Mouse (Mus musculus) fat pad, adult 2 months (tissue): ENCODE measurements around the gene Auh.

Experiments used
- DNase-seq: peaks from one replicate; pipeline ENCODE4 v3.0.0-alpha.2; 2011; ENCODE audit warnings: low read depth, low spot score; ENCODE audit errors: extremely low read depth

The Auh gene

DNA sequence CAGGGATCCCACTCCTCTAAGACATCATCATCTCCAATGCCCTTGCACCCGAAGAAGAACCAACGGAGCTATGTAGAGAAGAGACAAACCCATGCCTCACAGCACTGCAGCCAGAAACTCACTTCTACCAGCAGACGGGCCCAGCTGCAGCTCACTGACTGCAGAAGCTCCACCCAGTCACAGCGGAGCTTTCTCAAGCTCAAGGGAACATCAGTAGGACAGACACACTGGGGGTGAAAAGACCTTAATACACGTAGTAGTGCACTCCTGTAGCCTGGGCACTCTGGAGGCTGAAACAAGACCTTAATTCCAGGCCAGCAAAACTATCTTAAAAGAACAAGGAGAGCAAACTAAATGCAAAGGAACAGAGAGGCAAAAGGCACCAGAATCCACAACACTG lies 5.0 kb downstream of the Auh start:
- no peak for DNase-seq

DNA sequence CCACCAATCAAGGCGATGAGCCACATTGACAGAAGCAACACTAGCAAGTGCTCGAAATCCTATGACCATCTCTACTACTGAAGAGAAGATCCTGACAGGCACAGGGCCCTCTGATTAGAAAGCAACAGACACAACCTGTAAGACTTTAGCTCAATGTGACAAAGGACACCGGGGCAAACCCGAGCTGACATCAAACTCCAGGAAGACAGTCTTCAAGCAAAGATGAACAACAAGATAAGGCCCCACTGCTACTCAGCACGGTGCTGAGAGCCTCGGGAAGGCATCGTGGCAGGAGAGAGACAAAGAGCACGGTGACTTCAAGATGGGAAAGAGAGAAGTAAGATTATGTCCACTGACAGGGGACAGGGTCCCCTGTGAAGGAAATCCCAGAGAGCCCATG lies 7.5 kb downstream of the Auh start:
- no peak for DNase-seq

DNA sequence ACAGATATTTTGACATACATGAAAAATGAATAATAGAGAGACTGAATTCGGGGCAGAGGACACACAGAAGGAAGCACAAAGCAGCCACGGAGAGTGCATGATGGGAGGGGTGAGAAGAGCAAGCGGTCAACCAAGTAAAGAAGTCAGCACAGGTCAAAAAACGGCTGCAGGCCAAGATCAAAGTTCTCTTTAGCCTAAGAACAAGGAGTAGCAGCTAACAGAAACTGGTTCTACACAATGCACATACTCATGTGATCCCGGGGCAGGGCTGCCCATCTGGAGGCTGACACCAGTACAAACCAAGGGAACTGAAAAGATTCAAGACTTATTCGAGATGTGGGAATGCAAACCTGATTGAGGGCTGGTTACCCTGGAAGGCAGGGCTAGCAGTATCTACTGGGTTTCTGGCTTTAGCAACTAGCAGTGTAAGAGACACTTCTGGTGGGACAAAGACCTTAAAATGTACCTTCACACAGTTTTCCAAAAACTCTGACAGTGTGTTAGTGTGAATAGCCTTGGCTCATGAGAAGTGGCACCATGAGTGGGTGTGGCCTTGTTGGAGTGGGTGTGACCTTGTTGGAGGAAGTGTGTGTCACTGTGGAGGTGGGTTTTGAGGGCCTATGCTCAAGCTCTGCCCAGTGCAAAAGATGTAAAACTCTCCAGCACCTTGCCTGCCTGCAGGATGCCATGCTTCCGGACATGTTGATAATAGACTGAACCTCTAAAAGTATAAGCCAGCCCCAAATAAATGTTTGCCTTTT lies 8.2 kb downstream of the Auh start:
- no peak for DNase-seq

DNA sequence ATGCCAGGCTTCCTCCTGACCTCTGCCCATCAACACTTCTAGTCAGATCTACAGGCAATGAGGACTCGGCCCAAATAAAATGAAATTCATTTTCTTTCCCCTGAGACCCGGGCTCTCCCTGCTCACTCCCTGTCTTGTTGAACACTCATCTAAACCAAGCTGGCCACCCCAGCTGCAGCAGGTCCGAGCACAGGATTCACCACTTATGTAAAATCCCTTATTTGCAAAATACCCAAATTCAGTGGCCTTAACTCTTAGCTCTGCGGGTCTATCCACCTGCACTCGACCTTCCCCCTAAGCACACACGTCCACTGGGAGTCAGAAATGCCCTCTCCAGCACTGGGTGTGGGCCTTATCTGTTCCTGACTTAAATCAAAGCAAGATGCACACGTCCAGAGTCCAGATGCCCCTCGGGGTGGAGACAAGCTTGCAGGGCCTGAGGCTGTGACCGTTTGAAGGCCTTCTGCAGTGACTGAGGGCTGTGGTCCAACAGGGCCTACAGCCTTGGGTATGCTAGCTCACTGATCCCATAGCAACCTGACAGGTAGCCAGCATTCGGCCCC lies 9.6 kb downstream of the Auh start:
- DNase-seq, result no peak

DNA sequence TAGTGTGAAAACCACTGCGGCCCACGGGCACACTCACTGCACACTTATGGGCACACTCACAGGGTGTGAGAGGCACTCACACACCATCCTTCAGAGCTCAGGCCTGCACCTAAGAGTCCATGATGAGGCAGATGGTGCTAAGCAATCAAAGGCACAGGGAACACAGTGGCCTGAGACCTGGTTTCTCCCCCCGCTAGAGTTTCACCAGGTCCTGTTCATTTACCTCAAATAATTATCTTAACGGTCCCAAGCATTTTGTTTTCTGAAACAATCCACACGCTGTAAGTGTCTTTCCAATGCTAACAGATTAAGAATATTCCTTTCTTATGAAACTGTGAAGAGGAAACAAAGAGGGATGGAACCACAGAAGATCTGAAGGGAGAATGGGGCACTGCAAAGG lies 11.1 kb downstream of the Auh start:
- no peak for DNase-seq

DNA sequence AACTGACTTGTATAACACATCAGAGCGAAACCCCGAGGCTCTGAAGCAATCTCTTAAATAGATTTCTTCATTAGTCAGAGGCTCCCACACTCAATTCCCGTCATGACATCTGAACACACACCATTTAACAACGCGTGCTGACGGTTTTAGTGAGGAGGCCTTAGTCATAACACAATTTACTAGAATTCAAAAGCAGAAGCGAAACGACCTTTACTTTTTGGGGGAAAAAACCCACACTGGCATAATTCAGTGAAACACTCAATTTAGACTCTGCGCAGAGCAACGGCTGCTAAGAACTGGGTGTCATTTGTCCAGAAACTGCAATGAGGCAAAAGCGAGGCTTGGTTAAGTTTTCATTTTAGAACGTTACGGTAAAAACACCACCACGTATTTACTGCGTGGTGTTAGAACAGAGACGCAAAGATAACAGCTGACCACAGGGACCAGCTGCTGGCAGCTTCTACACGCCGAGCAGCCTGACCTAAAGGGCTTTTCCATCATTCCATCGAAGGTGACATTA lies 14.8 kb downstream of the Auh start:
- DNase-seq, result peak; percentile 57

DNA sequence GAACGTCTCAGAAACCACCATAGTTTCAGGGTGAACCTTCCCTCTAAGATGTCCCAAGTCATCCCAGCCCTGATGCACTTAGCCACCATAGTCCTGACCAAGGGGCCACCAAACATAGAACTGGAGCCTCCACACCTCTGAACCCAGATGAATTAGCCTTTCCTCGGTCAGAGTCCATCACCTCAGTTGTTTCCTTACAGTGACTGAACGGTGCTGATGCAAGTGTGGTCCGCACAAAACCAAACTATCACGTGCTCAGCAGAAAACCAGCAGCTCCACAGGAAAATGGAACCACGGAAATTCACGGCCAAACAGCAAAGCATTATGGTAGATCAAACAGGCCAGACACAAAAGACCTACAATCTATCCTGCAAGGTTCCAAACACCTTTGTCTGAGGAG lies 15.6 kb downstream of the Auh start:
- DNase-seq, result no peak

DNA sequence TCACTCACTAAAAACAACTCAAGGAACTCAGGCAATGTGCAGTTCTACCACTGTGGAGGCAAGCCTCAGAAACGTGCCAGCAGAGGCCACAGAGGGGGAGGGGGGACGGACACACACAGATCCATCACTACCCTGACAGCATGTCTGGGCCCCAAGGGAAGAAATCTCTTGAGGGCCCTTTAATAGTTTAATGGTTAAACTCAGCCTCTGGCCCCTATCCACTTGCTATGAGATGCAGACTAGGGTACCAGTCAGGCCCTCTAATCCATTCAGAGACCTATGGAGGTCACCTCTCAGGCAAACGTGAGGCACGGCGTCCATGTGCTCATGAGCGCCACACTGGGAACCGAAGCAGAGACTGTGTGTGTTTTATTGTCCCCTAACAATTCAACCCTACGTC lies 17.0 kb downstream of the Auh start:
- no peak for DNase-seq

DNA sequence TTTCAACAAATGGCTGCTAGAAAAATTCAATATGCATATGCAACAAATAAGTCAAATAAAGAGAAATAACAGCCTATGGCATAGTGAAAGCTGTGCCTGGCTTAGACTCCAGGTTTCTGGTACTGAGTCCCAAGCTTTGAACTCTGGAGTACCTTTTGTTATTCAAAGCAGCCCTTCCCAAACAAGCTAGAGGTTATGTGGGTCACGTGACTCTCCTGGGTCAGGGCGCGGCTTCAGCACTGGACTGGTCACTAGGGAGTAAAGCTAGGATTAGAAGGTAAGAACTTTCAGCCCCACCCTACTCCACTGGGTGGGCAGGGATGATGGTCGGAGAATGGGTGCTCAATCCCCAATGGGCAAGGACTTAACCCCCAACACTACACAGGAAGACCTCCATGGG lies 18.2 kb downstream of the Auh start:
- DNase-seq, result no peak

DNA sequence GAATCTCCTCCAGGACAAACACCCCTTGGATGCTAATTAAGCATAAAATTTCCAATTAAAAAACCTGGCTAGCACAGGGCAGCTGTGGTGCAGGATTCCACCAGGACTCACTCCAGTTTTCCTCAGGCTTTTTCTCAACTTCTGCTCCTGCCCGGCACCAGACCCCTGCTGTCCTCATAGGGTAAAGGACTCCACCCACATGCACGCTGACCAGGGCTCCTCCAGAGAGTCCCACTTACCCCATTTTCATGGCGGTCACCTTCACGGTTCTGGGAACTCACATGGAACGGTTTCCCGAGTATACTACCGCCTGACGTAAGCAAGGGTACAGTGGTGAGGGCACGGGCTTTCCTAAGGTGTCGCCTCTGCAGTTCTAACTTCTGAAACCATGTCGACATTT lies 23.2 kb downstream of the Auh start:
- no peak for DNase-seq

DNA sequence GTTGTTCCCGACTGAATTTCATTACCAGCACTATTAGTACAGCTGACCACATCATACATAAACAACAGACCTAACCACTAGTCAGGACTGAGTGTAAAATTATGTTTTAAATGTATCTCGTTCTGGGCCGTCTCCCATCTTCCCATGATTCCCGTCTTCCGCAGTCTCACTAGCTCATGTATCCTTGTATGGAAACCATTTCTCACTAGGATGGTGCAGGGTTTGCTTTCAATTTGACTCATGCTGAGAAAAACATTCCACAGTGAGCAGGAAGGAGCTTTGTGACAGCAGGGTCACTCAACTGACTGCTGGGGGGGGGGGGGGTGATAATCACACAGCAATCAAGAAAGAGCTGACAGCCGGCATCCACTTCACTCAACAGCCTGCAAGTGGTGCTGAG lies 25.3 kb downstream of the Auh start:
- no peak for DNase-seq

DNA sequence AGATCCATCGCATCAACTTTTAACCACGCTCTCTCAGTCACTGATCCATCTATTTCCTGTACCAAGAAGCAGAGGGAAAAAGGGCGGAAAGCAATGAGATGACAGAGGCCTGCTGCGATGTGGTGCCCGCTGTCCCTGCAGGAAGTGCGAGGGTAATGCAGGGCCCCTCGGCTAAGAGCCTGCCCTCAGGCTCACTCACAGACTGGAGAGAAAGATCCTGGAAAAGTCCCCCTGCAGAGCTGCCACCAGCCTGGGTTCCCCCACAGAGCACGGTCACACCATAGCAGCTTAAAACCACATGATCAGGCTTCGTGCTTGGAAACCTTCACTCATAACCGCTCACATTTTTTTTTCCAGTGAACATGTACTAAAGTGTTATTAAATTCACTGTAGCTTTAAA lies 25.7 kb downstream of the Auh start:
- no peak for DNase-seq

DNA sequence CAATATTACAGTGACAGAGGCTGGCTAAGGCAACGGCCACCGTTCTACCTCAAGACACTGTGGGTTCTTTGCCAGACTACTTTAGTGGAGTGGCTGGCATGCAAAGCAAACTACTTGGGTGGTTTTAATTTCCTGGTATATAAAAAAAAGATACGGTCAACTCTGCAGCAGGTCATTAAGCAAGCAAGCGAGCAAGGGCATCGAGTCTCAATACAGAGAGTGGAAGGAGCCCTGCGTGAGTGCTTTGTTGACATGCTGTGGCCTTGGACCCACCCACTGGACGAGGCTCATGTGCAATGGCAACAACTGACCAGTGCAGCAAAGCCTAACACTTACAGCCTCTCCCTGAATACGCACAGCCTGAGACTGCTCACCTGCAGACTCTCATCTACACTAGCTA lies 27.0 kb downstream of the Auh start:
- no peak for DNase-seq

DNA sequence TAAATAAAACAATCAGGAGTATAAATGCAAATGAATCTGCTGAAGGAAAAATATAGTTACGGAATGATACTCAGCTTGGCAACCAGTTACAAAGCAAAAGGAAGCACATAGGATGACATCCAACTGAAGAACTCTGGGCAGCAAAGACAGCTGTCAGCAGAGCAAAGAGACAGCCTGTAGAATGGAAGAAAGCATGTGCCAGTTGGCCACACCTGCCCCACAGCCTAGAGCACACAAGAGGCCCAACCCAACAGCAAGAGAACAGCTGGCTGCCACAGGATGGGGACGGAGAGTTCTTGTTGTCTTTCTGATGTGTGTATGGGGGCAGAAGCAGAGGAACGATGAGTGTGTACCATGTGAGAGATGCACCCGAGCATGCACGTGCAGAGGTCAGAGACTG lies 29.8 kb downstream of the Auh start:
- DNase-seq, result no peak

DNA sequence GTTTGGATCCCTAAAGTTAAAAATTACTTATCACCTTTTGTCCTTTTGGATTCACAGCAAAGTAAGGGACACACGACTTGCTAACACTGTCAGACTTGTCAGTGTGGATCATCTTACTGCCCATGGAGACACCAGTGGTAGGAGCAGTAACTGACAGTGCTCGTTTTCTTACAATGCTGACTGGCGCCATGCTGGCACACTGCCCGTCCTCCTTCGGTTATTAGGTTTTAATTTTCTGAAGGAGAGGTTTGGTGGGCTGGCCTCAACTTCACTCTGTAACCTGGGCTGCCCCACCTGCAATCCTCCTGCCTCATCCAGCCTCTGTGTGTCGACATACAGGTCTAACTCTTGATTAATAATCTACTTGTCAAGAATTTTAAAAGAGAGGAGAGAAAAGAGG lies 31.7 kb downstream of the Auh start:
- no peak for DNase-seq

DNA sequence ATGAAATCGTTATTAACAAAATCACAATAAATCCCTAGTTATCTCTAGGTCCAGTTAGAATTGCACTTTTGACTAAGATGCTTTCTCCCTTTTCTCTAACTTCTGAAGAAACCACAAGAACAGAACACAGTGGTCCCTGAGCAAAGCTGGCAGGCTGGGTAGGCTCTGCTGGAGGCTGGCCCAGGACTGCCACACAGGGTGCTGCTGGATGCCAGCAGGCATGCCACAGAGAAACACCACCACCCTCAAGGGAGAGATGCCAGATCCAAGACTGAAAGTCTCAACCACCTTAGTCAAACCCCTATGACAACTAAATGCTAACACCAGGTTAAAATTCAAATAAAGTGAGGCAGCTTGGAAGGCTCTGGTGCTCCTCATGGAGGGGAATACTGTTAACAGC lies 36.7 kb downstream of the Auh start:
- no peak for DNase-seq

DNA sequence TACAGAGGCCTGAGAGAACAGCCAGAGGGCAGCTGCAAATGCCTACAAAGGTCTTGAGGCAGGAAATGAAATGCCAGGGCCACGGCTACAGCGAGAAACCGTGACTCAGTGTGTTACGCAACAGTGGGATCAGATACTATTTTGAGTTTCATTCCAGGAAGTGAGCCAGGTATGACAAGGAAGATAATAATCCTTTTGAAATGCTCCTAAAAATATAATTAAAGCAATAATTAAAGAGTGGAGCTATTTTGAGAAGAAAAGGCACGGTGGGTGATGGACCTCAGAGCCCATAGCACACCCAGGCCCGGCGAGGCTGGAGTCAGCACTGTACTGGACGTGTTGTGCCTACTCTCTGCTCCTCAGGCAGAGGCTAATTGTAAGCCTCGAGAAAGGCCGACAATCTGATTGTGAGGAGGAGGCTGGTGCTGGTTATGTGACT lies 37.4 kb downstream of the Auh start:
- DNase-seq, result peak; percentile 66

DNA sequence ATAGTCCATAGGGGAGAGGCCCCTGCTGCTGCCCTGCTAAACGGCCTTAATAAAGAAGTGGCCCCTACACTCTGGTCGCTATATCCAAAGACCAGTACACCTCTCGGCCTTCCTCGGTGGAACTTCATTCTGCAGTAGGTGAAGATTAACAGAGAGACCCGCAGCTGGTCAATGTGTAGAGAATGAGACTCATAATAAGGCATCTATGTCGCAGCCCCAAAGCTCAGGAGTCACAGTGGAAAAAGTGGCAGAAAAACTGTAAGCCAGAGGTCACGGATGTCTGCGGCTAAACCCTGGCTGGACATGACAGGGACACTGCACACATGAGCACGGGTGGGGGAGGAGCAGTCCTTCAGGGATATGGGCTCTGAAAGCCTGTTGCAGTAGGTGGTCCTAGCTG lies 39.2 kb downstream of the Auh start:
- DNase-seq, result no peak

DNA sequence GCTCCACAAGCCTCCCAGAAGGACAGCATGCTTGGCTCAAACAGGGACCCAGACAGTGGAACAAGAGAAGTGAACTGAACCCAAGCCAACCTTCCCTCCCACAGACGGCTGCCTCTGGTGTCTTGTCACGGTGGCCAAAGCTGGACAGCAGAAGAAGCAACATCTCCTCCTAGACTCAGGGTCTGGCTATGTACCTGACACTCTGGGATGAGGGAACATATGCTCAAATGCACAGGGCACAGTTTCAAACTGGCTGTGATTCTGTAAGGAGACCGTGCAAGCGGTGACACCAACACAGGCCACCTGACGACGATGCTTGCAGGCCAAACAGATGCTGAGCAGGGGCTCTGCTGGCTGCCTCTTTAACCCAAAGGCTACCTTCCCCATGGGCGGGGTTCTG lies 42.7 kb downstream of the Auh start:
- DNase-seq, result no peak

DNA sequence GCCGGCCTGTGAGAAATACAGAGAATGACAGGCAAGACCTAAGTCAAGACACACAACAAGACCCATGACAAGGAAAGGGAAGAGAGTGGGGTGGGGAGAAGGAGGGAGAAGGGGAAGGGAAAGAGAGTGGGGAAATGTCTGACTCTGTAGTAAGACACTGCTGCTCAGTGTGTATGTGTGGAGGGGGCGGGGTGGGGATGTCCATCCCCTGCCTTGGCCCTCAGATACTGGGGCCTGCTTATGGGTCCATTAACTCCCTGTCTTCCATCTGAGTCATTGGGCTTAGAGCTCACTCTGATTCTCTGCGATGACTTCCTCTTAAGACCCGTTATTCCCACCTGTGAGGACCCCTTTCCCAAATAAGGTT lies 45.5 kb downstream of the Auh start:
- DNase-seq, result no peak

DNA sequence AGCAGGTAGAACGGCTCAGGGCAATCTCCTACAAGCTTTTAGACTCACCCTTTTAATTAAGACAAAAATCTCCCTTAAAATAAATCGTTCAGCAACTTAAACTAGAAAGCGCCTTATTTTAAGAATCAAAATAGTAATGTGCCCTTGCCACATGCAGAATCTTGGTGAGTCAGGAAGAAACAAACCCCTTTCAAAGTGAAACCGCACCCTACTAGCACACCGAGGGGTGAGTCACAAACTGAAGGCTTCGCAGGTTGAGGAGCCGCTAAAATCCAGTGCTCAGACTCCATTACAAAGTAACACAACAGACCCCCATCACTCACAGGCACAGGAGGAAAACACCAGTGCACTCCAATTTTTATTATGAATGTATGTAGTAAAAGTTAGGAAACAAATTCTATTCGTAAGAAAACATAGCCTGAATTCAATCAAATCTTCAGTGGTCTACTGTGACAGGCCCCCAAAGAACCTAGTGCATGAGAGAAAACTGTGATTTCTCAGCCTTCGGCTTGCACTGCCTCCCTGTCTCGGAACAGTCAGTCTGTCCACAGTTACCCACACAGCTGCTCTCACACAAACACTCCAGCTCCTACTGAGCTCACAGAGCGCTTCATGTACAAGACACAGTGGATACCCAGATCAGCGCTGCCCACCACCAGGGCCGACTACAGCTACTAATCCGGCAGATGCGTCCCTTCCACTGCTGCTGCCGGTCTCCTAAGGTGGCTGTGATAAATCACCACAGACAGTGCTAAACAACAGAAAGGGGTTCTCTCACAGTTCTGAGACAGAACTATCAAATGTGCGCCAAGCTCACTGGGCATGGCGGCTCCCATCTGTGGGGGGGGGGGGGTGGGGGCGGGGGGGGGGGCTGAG lies 46.2 kb downstream of the Auh start:
- DNase-seq, result no peak

DNA sequence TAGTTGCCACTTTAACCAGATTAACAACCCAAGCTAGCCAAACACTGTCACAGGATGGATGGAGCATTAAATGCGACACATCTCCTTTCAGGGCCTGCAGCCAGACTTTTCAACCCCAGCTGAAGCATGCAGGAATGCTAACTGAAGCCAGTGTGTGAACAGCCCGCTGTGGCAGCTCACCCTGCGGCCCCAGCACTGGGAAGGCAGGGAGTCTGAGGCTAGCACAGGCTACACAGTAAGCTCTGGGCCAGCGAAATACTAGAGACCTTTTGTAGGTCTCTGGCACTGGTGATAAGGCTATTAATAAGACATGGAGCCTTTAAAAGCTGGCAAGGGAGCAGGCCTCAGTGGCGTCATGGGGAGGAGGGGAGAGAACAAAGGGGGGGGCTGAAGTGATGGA lies 49.1 kb downstream of the Auh start:
- DNase-seq, result no peak
